Mouse (Mus musculus) heart, postnatal 0 days (tissue): ENCODE measurements around the gene Gfod2.

Experiments
- CTCF ChIP-seq: IDR thresholded peaks from 2 replicates; pipeline ENCODE4 v1.5.1; 2016; ENCODE audit warnings: antibody characterized with exemption, control low read depth, low read depth
- EP300 ChIP-seq: IDR thresholded peaks from 2 replicates; pipeline ENCODE4 v1.6.1; 2016; ENCODE audit warnings: antibody characterized with exemption, low read depth

DNA sequence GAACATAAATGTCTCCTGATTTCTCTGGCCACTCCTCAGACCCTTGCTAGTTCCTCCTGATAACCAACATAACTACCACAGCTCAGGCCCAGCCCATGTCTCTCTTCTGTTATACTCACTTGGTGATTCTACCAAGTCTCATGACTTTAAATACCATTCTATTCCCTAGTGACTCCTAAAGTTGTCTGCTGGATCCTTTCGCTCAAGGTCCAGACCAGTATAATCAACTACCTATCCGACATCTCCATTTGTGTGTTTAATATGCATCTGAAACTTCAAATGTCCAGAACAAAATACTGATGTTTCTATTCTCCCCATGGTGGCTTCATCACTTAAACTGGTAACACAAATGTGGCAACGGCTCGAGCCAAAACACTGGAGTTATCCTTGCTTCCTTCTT, 15.2 kb downstream of the Gfod2 start:
- no peak for TF ChIP-seq CTCF
- no peak for TF ChIP-seq EP300
